Mouse (Mus musculus) Patski (cell line): ENCODE measurements around the gene Tmem40. TPM values are rescaled to one million over a fixed set of nuclear protein-coding genes. Genes with fewer than 3 reads are reported as not detected.

Source experiments
- ATAC-seq: fragments of 100-300 bp; one replicate; pipeline ENCODE4 v1.8.0; 2021
- CTCF ChIA-PET: fragments of 350-600 bp; sonication (Branson Sonifier 250); formaldehyde crosslinking; loops from one replicate; lab custom pipeline; 2022; ENCODE audit warnings: inconsistent platforms; lab: Charles Lee
- POLR2A ChIA-PET: fragments of 350-600 bp; sonication (Branson Sonifier 250); formaldehyde crosslinking; loops from one replicate; lab custom pipeline; 2022; ENCODE audit warnings: antibody characterized with exemption, inconsistent platforms; lab: Charles Lee
- DNase-seq: peaks from one replicate; pipeline ENCODE4 v3.0.0-alpha.2; 2011; ENCODE audit warnings: low read depth, low spot score
- H3K27me3 ChIP-seq: fragments of 371-371 bp; one replicate; pipeline ENCODE4 v1.5.1; 2021
- CTCF ChIP-seq: fragments of 100-300 bp; IDR thresholded peaks from one replicate; pipeline ENCODE4 v1.5.1; 2021
- in situ Hi-C: fragments of 300-500 bp; cut with MboI; formaldehyde crosslinking; loops from 3 replicates; pipeline ENCODE4 v1.11.1; 2018; ENCODE audit warnings: low pct_unique_long_range_greater_than_20kb, mixed read lengths
- polyA plus RNA-seq: library from polyadenylated mRNA; unstranded; gene quantifications from one replicate; pipeline ENCODE4 v1.2.3, GENCODE M21; 2021

The Tmem40 gene
- polyA plus RNA-seq, 1 experiment from 2014 or later = not detected

GRCm38 (mm10) chr6:115692163-115692950 lies 69.9 kb downstream of the Tmem40 start:
- in situ Hi-C loops = no loop called here
- ChIA-PET POLR2A (interaction anchor here (0.7 kb wide), 1 partner anchor 16 kb away, joined by 3 read pairs; the partner anchor contains the start of gene Raf1), CTCF (interaction anchor here (1.3 kb wide), 1 partner anchor 25 kb away, joined by 5 read pairs; no protein-coding TSS in a partner anchor)
- TF ChIP-seq CTCF = no peak
- DNase-seq = no peak
- no peaks in the 10 kb centered on the region for H3K27me3 ChIP-seq
- no peak for ATAC-seq

GRCm38 (mm10) chr6:115690105-115690504 lies 72.1 kb downstream of the Tmem40 start:
- in situ Hi-C loops = no loop called here
- ChIA-PET POLR2A (no interaction called here), CTCF (interaction anchor here (0.7 kb wide), 1 partner anchor 81 kb away, joined by 3 read pairs; no protein-coding TSS in a partner anchor)
- no peak for TF ChIP-seq CTCF
- ATAC-seq = no peak
- DNase-seq = no peak
- no peaks in the 10 kb centered on the region for H3K27me3 ChIP-seq

GRCm38 (mm10) chr6:115688589-115688988 lies 73.6 kb downstream of the Tmem40 start:
- ATAC-seq = no peak
- ChIA-PET CTCF (interaction anchor here (1.3 kb wide), 1 partner anchor 9 kb away, joined by 3 read pairs; no protein-coding TSS in a partner anchor), POLR2A (interaction anchor here (0.9 kb wide), 1 partner anchor 11 kb away, joined by 4 read pairs; no protein-coding TSS in a partner anchor)
- in situ Hi-C loops = no loop called here
- TF ChIP-seq CTCF = no peak
- DNase-seq = no peak
- no peaks in the 10 kb centered on the region for H3K27me3 ChIP-seq

- DNase-seq (no peak), ATAC-seq (no peak)
- no peaks in the 10 kb centered on the region for H3K27me3 ChIP-seq
- ChIA-PET CTCF (interaction anchor here (1.3 kb wide), 1 partner anchor 9 kb away, joined by 3 read pairs; no protein-coding TSS in a partner anchor), POLR2A (interaction anchor here (0.9 kb wide), 1 partner anchor 10 kb away, joined by 4 read pairs; no protein-coding TSS in a partner anchor)
- in situ Hi-C loops = no loop called here
- TF ChIP-seq CTCF = no peak
Observed at GRCm38 (mm10) chr6:115687753-115688152, 74.5 kb downstream of the Tmem40 start.

- in situ Hi-C loops = no loop called here
- DNase-seq (no peak), ATAC-seq (no peak)
- ChIA-PET CTCF (no interaction called here), POLR2A (no interaction called here)
- no peaks in the 10 kb centered on the region for H3K27me3 ChIP-seq
- no peak for TF ChIP-seq CTCF
Observed at GRCm38 (mm10) chr6:115684851-115685646, 77.2 kb downstream of the Tmem40 start.

GRCm38 (mm10) chr6:115684271-115684670 lies 77.9 kb downstream of the Tmem40 start:
- no peaks in the 10 kb centered on the region for H3K27me3 ChIP-seq
- ATAC-seq (no peak), DNase-seq (no peak)
- POLR2A ChIA-PET = interaction anchor here (1.3 kb wide), 1 partner anchor 10 kb away, joined by 3 read pairs; no protein-coding TSS in a partner anchor
- in situ Hi-C loops = no loop called here
- CTCF ChIA-PET = no interaction called here
- TF ChIP-seq CTCF = no peak

GRCm38 (mm10) chr6:115681066-115681465 lies 81.1 kb downstream of the Tmem40 start:
- ChIA-PET CTCF (no interaction called here), POLR2A (no interaction called here)
- DNase-seq (no peak), ATAC-seq (no peak)
- no peaks in the 10 kb centered on the region for H3K27me3 ChIP-seq
- TF ChIP-seq CTCF = no peak
- in situ Hi-C loops = no loop called here

Other genes starting within 250 kb of the Tmem40 start
- gene Tsen2, start 217.7 kb downstream of the Tmem40 start, polyA plus RNA-seq = 16.0 TPM
- gene Mkrn2os, start 169.8 kb downstream of the Tmem40 start, polyA plus RNA-seq = 11.7 TPM
- gene Mkrn2, start 160.5 kb downstream of the Tmem40 start, polyA plus RNA-seq = 22.7 TPM
- 96.8 TPM for gene Raf1, start 85.8 kb downstream of the Tmem40 start, polyA plus RNA-seq
- 9.9 TPM for gene Cand2, start 12.1 kb upstream of the Tmem40 start, polyA plus RNA-seq
- 1,474 TPM for gene Rpl32, start 46.3 kb upstream of the Tmem40 start, polyA plus RNA-seq
- gene Efcab12, start 76.0 kb upstream of the Tmem40 start, polyA plus RNA-seq = 0.10 TPM
- gene Mbd4, start 91.0 kb upstream of the Tmem40 start, polyA plus RNA-seq = 6.8 TPM
- gene Ift122, start 91.1 kb upstream of the Tmem40 start, polyA plus RNA-seq = 41.6 TPM
- 0.12 TPM for gene Rho, start 169.3 kb upstream of the Tmem40 start, polyA plus RNA-seq
- not detected for gene H1foo, start 182.5 kb upstream of the Tmem40 start, polyA plus RNA-seq
- 79.9 TPM for gene Plxnd1, start 232.6 kb upstream of the Tmem40 start, polyA plus RNA-seq